Mouse (Mus musculus) myocyte (in vitro differentiated cells): ENCODE results near the gene Gm42372. TPM values are rescaled to one million over a fixed set of nuclear protein-coding genes. Genes with fewer than 3 reads are reported as not detected.

Experiments used
- H3K27me3 ChIP-seq: one replicate; pipeline ENCODE4 v1.6.1; 2011; ENCODE audit not compliant: control insufficient read depth, insufficient read depth, insufficient read length
- H3K36me3 ChIP-seq: one replicate; pipeline ENCODE4 v1.6.1; 2011; ENCODE audit not compliant: control insufficient read depth, insufficient read depth
- H3K4me2 ChIP-seq: one replicate; pipeline ENCODE4 v1.6.1; 2011; ENCODE audit warnings: low read depth, control low read depth
- H3K4me3 ChIP-seq: one replicate; pipeline ENCODE4 v1.5.1; 2011; ENCODE audit warnings: mild to moderate bottlenecking, control low read depth, moderate library complexity
- H3K79me2 ChIP-seq: one replicate; pipeline ENCODE4 v1.6.1; 2011; ENCODE audit not compliant: control insufficient read depth, insufficient read depth
- H3ac ChIP-seq: one replicate; pipeline ENCODE4 v1.6.1; 2011; ENCODE audit not compliant: control insufficient read depth, insufficient read length
- CEBPB ChIP-seq: IDR thresholded peaks from 2 replicates; pipeline ENCODE4 v1.6.1; 2011; ENCODE audit warnings: mild to moderate bottlenecking, moderate library complexity; ENCODE audit not compliant: poor library complexity, insufficient read depth, severe bottlenecking
- E2F4 ChIP-seq: IDR thresholded peaks from one replicate; pipeline ENCODE4 v1.6.1; 2011; ENCODE audit warnings: mild to moderate bottlenecking, control low read depth, moderate library complexity; ENCODE audit not compliant: insufficient read depth
- MAX ChIP-seq: IDR thresholded peaks from one replicate; pipeline ENCODE4 v1.6.1; 2011; ENCODE audit warnings: low read depth, mild to moderate bottlenecking, control low read depth
- MYOD1 ChIP-seq, 3 experiments: IDR thresholded peaks; one replicate each; pipeline ENCODE4 v1.6.1; 2011; ENCODE audit warnings: control low read depth in 2 of 3, low read depth in 2 of 3, mild to moderate bottlenecking in 2 of 3, moderate library complexity in 1 of 3; ENCODE audit not compliant: insufficient read length in 2 of 3, control insufficient read depth in 1 of 3
- MYOG ChIP-seq, 3 experiments: IDR thresholded peaks; one replicate each; pipeline ENCODE4 v1.6.1; 2011; ENCODE audit warnings: control low read depth in 2 of 3, low read depth in 2 of 3, mild to moderate bottlenecking in 2 of 3; ENCODE audit not compliant: insufficient read length in 2 of 3, control insufficient read depth in 1 of 3, insufficient read depth in 1 of 3
- POLR2A ChIP-seq: IDR thresholded peaks from one replicate; pipeline ENCODE4 v1.6.1; 2011; ENCODE audit warnings: low read depth, mild to moderate bottlenecking, control low read depth, moderate library complexity; ENCODE audit not compliant: insufficient read length
- POLR2AphosphoS2 ChIP-seq: IDR thresholded peaks from one replicate; pipeline ENCODE4 v1.6.1; 2011; ENCODE audit warnings: low read depth, control low read depth; ENCODE audit not compliant: insufficient read length
- REST ChIP-seq: IDR thresholded peaks from one replicate; pipeline ENCODE4 v1.6.1; 2011; ENCODE audit warnings: mild to moderate bottlenecking, control low read depth, moderate library complexity; ENCODE audit not compliant: insufficient read depth, insufficient read length
- SRF ChIP-seq: IDR thresholded peaks from one replicate; pipeline ENCODE4 v1.6.1; 2011; ENCODE audit warnings: low read depth; ENCODE audit not compliant: control insufficient read depth, insufficient read length
- TCF12 ChIP-seq: IDR thresholded peaks from one replicate; pipeline ENCODE4 v1.6.1; 2011; ENCODE audit warnings: mild to moderate bottlenecking, control low read depth; ENCODE audit not compliant: poor library complexity, insufficient read depth, severe bottlenecking
- TCF3 ChIP-seq: IDR thresholded peaks from one replicate; pipeline ENCODE4 v1.6.1; 2011; ENCODE audit warnings: low read depth, control low read depth; ENCODE audit not compliant: insufficient read length
- USF1 ChIP-seq: IDR thresholded peaks from one replicate; pipeline ENCODE4 v1.6.1; 2011; ENCODE audit warnings: low read depth, mild to moderate bottlenecking, control low read depth, moderate library complexity
- polyA plus RNA-seq: library from polyadenylated mRNA; unstranded; fragments of >200 nt; fragmentation: generic; extraction: Trizol; gene quantifications from one replicate; pipeline ENCODE4 v1.2.1, GENCODE M21; 2012; ENCODE audit warnings: missing spikeins

The Gm42372 gene
- polyA plus RNA-seq, 1 experiment: not detected

GRCm38 (mm10) chr7:17017036-17017435, 34.1 kb downstream of the Gm42372 start:
- TF ChIP-seq MYOD1 (IDR thresholded peaks at IDR 0.05; ENCODE audit: control insufficient read depth in 1 of 3, insufficient read length in 2 of 3, low read depth in 2 of 3) (peak in 2 of 3 experiments; percentile 85 to 90), MYOG (IDR thresholded peaks at IDR 0.05; ENCODE audit: control insufficient read depth in 1 of 3, insufficient read depth in 1 of 3, insufficient read length in 2 of 3, low read depth in 2 of 3) (peak; percentile 19 to 93 (median 59)), CEBPB (no peak)
- Histone ChIP-seq H3K4me3 (no peak overlapping the region), H3K4me2 (peak overlapping the region; percentile 68), H3K79me2 (peaks cover 21% of the 10 kb centered on the region), H3K27me3 (no peaks in the 10 kb centered on the region), H3ac (no peak overlapping the region), H3K36me3 (peaks cover 7% of the 10 kb centered on the region)

GRCm38 (mm10) chr7:17017921-17018320, 35.0 kb downstream of the Gm42372 start:
- no peak for TF ChIP-seq MAX
- TF ChIP-seq POLR2AphosphoS2: no peak
- no peak for TF ChIP-seq MYOD1 (IDR thresholded peaks at IDR 0.05; ENCODE audit: control insufficient read depth in 1 of 3, insufficient read length in 2 of 3, low read depth in 2 of 3)
- TF ChIP-seq POLR2A: no peak
- no peak for TF ChIP-seq TCF3
- no peak for TF ChIP-seq E2F4
- TF ChIP-seq CEBPB: no peak
- no peak for TF ChIP-seq MYOG (IDR thresholded peaks at IDR 0.05; ENCODE audit: control insufficient read depth in 1 of 3, insufficient read depth in 1 of 3, insufficient read length in 2 of 3, low read depth in 2 of 3)
- TF ChIP-seq TCF12: no peak
- TF ChIP-seq REST: no peak
- TF ChIP-seq SRF: no peak
- TF ChIP-seq USF1: no peak
- Histone ChIP-seq H3K27me3 (no peaks in the 10 kb centered on the region), H3K4me3 (no peak overlapping the region), H3ac (no peak overlapping the region), H3K36me3 (peaks cover 7% of the 10 kb centered on the region), H3K4me2 (peak overlapping the region; percentile 57), H3K79me2 (peaks cover 23% of the 10 kb centered on the region)

- TF ChIP-seq TCF3 (no peak), E2F4 (no peak), REST (no peak), USF1 (no peak), CEBPB (no peak), POLR2AphosphoS2 (no peak), SRF (no peak), POLR2A (no peak), MYOG (IDR thresholded peaks at IDR 0.05; ENCODE audit: control insufficient read depth in 1 of 3, insufficient read depth in 1 of 3, insufficient read length in 2 of 3, low read depth in 2 of 3) (no peak), MYOD1 (IDR thresholded peaks at IDR 0.05; ENCODE audit: control insufficient read depth in 1 of 3, insufficient read length in 2 of 3, low read depth in 2 of 3) (no peak), MAX (no peak), TCF12 (no peak)
- no peak overlapping the region for H3ac ChIP-seq
- no peak overlapping the region for H3K4me3 ChIP-seq
- H3K4me2 ChIP-seq: no peak overlapping the region
- H3K27me3 ChIP-seq: no peaks in the 10 kb centered on the region
- peaks cover 31% of the 10 kb centered on the region for H3K79me2 ChIP-seq
- peaks cover 7% of the 10 kb centered on the region for H3K36me3 ChIP-seq
Observed at GRCm38 (mm10) chr7:17019426-17020166, 36.7 kb downstream of the Gm42372 start.

GRCm38 (mm10) chr7:17022176-17022575, 39.3 kb downstream of the Gm42372 start:
- peaks cover 53% of the 10 kb centered on the region for H3K79me2 ChIP-seq
- no peaks in the 10 kb centered on the region for H3K36me3 ChIP-seq
- TF ChIP-seq SRF (no peak), REST (no peak), MYOD1 (IDR thresholded peaks at IDR 0.05; ENCODE audit: control insufficient read depth in 1 of 3, insufficient read length in 2 of 3, low read depth in 2 of 3) (no peak), E2F4 (no peak), POLR2AphosphoS2 (no peak), POLR2A (no peak), TCF12 (no peak), TCF3 (no peak), USF1 (no peak), MYOG (IDR thresholded peaks at IDR 0.05; ENCODE audit: control insufficient read depth in 1 of 3, insufficient read depth in 1 of 3, insufficient read length in 2 of 3, low read depth in 2 of 3) (no peak), CEBPB (no peak), MAX (no peak)
- H3K4me2 ChIP-seq: no peak overlapping the region
- H3ac ChIP-seq: no peak overlapping the region
- H3K4me3 ChIP-seq: no peak overlapping the region
- no peaks in the 10 kb centered on the region for H3K27me3 ChIP-seq
